Mouse (Mus musculus): ENCODE measurements around the gene Olfr1427.
"Not testable (repeated sequence)": the region's sequence is repeated elsewhere in the genome, so short reads cannot be mapped to it uniquely, and the experiment has no call there.

The Olfr1427 gene

DNA sequence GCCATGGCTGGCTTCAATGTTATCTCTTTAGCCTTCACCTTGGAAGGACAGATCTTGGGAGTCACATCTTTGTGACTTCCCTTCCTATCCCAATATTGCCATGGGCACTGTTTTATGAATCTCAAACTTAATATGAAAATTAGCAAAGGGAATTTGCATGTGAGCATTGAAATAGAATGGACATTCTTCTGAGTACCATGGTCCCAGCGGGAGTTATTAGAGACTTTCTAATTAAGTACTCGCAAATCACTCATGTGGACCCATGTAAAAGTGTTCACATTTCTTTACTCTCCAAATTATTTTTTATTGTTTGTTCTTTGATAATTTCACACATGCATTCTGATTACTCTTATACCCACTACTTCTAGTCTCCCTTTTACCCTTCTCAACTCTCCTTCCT lies at the start of gene Olfr1427:
Olfr1427 (minus strand) TSS at position 101 of the 400 bp plus-strand sequence.
- no peak for DNase-seq

DNA sequence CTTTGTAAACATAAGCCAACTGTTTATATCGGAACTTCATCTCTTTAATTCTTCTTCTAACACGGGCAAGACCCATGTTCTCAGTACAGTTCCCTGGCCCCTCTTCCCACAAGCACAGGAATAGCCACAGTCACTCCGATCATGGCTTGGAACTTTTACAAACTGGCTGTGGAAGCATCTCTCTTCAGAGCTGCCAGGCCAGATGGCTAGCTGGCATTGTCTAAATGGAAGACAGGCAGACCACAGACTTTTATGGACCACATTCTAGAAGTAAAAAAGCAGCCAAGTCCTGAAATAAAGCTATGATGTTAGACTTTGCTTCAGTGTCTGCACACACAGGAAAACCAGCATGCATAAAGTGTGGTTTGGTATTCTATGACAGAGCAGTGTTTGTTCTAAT lies 42.3 kb upstream of the Olfr1427 start:
- DNase-seq, result no peak

DNA sequence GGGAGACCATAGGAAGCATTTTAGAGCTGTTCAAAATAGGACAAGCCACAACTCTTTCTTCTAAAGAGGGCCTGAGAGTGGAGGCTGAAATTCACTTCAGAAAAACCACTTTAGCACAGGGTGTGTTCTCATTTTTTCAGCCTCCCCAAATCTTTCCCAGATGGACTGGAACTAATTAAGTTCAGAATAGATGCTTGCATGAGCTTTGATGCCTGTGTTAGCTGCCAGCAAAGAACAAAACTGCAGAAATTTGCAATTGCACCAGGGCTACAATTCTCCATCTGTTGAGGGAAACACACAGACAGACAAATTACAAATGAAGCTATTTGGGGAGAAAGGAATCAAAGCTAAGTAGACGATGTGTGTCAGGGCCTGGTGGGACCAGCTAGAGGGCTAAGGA lies 40.2 kb upstream of the Olfr1427 start:
- no peak for DNase-seq

DNA sequence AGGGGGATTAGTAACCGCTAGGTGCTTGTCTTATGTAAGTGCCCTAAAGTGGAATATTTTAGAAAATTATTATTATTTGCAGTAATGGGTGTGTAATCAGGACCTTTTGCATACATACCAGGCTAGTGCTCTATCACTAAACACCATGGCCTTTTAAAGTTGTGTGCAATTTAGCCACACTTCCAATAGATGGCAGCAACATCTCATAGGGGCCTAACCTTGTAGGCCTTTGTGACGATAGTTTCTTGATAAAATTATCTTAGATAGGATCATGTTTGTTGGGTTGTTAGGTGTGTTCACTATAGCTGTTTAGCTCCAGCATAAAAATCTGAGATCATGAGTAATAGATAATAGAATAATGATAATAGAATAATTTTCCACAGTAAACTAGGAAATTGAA lies 31.2 kb upstream of the Olfr1427 start:
- DNase-seq, result no peak

DNA sequence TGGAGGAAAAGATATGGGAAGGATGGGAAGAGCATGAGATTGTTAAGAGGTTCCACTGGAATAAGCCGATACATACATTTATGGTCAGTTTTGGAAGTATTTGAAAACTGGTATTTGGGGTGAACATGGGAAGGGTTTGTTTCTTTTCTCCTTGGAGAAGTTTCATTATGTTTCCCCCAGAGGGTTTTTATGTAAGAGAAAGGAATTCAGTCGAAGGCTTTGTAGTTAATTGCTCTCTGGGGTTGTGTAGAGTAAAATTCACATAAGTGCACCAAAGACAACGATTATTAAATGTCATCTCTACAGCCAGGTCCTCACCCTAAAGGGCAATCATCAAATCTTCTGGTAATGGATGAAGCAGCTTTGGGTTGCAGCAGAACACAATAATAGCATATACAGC lies 20.0 kb upstream of the Olfr1427 start, which contains the start of gene Olfr76:
Olfr76 (minus strand) TSS at position 101 of the 400 bp plus-strand sequence.
- DNase-seq, result no peak

DNA sequence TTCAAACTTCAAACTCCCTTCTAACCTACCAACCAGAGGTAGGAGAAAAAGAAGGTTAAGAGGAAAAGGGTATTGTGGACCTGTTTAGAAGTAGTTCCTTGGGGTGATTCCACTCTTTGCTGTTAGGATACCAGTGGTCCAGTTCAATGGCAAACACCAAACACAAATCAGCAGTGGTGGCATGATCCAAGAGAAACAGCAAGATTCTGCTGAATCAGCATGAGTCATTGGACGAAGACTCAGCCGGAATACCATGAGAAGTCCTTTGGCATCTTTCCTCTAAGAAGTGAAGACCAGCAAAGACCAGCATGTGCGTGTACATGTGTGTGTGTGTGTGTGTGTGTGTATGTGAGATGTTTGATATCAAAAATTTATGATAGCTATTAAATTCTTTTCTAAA lies 13.3 kb upstream of the Olfr1427 start:
- DNase-seq, result no peak

DNA sequence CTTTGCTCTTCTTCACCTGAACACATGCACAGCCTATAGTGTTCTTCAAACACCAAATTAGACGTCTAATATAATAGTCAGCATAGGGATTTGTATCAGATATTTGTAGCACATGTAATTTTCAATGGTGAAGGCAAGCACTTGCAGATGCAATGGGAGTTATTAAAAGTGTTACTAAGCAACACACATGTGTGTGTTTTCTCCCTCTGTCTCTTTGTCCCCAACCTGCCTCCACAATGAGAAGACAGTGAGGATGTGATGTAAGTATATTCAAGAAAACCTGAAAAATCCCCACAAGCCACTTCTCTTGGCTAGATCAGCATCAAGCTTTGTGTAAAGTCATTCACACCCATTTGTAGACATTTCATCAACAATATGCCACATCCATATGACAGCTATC lies 12.7 kb upstream of the Olfr1427 start, which contains the start of gene Olfr1428:
Olfr1428 (minus strand) TSS at position 101 of the 400 bp plus-strand sequence.
- DNase-seq, result no peak

DNA sequence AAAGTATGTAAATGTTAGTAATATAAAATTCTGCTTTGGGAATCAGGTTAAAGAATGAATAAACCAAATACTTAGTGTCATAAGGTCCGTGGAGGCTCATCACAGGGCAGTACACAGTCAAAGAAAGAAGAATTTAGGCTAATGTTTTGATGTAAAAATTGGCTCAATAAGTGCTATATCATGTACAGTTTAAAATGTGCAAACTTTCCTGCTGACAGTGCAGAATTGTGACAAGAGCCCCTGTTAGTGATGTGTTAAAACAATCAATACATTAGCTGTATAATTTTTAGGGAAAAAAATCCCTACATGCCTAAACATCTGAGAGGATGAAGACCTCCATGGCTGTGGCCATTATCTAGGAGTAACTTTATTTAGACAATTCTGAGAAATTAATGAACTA lies 10.7 kb upstream of the Olfr1427 start:
- no peak for DNase-seq

DNA sequence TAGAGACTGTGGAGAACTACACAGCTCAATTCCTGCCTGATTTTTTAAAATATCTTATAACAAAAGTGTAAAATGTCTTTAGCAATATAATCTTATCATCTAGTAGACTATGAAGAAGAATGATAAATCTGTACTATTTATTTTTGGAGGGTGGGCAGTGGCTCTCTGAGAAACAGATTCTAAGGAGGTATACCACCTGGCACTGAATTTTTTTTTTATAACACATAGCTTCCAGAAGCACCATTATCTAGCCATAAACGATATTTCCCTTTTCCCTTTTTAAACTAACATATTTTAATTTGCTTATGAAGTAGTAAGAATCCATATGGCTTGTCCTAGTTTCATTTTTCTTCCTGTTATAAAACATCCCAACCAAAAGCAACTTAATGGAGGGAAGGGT lies 1.4 kb upstream of the Olfr1427 start:
- DNase-seq, result no peak

DNA sequence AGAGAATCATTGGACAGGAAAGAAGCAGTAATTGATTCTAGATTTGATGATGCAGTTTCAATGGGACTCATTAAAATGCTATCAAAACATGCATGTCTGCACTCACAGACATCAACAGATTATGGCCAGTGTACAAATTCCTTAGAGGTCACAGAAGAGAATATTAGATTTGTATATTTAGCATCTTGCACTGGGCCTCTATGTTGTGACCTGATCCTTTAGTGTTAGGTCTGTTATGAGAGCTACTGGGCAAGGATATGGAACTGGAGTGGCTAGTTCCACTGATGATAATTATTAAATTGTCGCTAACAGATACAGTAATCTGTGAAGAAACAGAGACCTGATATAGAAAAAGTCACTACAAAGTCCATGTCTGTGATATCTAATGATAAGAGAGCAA lies 11.2 kb downstream of the Olfr1427 start, which contains the start of gene Olfr1426:
Olfr1426 (minus strand) TSS at position 101 of the 400 bp plus-strand sequence.
- DNase-seq, result no peak

DNA sequence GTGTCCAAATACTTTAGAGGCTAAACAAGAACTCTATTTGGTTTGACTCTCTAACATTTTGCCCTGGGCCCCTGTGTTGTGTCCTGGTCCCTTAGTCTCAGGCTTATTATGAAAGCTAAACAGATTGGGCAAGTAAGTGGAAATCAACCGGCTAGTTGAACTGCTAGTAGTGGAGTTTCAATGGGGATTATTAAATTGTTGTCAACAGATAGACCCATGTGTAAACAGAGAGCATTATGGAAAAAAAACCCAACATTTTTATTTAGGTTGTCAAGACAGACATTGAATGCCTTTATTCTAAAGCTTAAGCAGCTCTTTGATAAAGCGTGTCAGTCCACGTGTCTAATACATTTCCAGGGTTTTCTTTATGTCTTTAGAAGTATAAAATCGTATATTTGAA lies 25.5 kb downstream of the Olfr1427 start, which contains the start of gene Olfr1425:
Olfr1425 (minus strand) TSS at position 101 of the 400 bp plus-strand sequence.
- not testable (repeated sequence) for DNase-seq

DNA sequence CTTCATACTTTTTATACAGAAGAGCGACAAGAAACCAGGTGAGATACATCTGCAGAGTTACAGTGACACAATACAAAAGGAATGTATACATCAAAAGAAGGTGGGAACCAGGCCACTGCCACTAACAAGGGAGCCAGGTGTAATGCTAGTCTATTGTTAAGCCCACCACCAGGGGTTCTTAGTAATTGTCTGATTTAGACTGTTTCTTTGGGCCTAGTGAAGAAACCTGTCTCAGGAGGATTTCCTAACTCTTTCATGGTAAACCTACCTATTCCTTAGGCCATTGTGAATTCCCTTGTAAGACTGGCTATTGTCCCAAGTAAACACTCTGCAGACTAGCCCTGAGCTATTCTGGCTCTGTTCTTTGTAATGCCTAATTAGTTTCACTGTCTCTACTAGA lies 33.6 kb downstream of the Olfr1427 start:
- DNase-seq, result not testable (repeated sequence)

DNA sequence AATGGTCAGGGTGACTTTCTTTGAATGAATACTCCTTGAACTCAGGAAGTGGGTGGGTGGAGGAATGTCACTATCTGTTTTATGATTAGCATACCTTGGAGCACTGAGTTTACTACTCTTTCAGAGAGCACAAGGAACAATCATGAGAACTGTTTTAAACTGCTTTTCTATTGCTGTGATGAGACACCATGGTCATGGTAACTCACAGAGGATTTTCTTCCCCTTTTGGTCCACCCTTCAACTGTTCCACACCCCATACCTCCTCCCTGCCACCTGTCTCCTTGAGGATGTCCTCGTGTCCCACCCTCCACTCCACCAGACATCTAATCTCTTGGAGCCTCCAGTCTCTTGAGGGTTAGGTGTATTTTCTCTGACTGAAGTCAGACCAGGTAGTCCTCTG lies 35.3 kb downstream of the Olfr1427 start:
- DNase-seq, result not testable (repeated sequence)

DNA sequence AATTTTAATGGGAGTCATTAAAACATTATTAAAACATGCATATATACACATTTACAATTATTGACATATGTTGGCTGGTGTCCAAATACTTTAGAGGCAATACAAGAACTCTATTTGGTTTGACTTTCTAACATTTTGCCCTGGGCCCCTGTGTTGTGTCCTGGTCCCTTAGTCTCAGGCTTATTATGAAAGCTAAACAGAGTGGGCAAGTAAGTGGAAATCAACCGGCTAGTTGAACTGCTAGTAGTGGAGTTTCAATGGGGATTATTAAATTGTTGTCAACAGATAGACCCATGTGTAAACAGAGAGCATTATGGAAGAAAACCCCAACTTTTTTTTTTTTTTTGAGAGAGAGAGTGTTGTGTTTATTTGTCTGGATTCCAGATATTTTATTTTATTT lies 40.6 kb downstream of the Olfr1427 start, which contains the start of gene Olfr1424:
Olfr1424 (minus strand) TSS at position 101 of the 400 bp plus-strand sequence.
- not testable (repeated sequence) for DNase-seq
